Mouse (Mus musculus): ENCODE results near the gene Lmbrd2. TPM values are rescaled to one million over a fixed set of nuclear protein-coding genes. Genes with fewer than 3 reads are reported as not detected.

The Lmbrd2 gene
- total RNA-seq (2023), result 10 to 100 TPM; 21.4 to 26.1 TPM

DNA sequence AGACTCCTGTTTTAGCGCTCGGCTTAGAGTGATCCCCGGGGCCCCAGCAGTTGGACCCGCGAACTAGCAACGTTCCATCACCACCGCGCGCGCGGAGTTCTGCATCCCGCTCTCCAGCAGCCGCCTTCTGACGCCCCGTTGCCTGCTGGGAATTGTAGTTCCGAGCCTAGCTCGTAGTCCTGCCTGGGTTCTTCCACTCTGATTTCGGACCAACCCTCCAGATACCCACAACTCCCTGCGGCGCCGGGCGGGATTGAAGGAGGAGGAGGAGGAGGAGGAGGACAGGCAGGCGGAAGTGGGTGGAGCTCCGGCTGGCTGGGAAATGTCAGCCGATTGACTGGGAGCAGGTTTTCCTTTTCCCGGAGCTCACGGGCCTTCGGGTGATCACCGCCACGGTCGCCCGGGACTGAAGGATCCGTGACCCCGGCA is at the start of gene Lmbrd2:
TSS of gene Lmbrd2 (plus strand) at position 299 of the 429 bp plus-strand sequence.

DNA sequence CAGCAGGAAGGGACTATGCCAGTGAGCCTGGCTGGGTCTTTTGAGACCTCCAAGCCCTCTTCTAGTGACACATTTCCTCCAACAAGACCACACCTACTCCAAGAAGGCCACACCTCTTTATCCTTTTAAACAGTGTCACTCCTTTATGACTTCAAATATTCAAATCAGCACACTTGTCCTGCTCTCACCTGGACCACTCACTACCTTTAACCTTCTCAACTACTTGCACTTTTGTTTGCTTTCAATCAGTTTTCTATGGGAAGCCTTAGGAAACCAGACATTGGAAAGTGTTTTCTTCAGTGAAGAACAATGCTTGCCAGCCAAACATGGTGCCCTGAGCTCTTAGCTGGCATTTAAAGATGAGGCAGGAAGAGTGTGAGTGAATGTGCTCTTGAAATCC is 15.0 kb downstream of the Lmbrd2 start, which contains the start of gene Skp2:
TSS of gene Skp2 (minus strand) at position 101 of the 400 bp plus-strand sequence.

Other genes starting within 250 kb of the Lmbrd2 start
- gene Ranbp3l, start 172.6 kb upstream of the Lmbrd2 start, total RNA-seq (2023), result not detected
- gene Nadk2, start 69.3 kb upstream of the Lmbrd2 start, total RNA-seq (2023), result 10 to 100 TPM; 20.2 to 21.0 TPM
- gene Skp2, start 14.9 kb downstream of the Lmbrd2 start, total RNA-seq (2023), result 10 to 100 TPM; 10.2 to 11.1 TPM
- not detected for gene Ugt3a1, start 136.3 kb downstream of the Lmbrd2 start, total RNA-seq (2023)
- not detected for gene Ugt3a2, start 195.0 kb downstream of the Lmbrd2 start, total RNA-seq (2023)

Measured in monocyte, adult 59 days (primary cell).